Mouse (Mus musculus) megakaryocyte progenitor cell, adult 5-6 weeks (primary cell): Measurements from ENCODE around the gene Tcf23. TPM values are rescaled to one million over a fixed set of nuclear protein-coding genes. Genes with fewer than 3 reads are reported as not detected.

Experiments used
- ATAC-seq: replicated peaks from 2 replicates; pipeline ENCODE4 v1.8.0; 2016; ENCODE audit warnings: mild to moderate bottlenecking, moderate TSS enrichment, inconsistent platforms; ENCODE audit not compliant: poor library complexity
- total RNA-seq, 2 experiments: library from RNA; stranded (forward) in 1 of 2; stranded (reverse) in 1 of 2; fragments of 157-497, 149-512 nt in 1 of 2; fragments of 200-1000 nt in 1 of 2; gene quantifications; 2 replicates each; pipeline versions ENCODE4 v1.2.3 to v1.2.4; 2015 to 2017

Gene Tcf23
- total RNA-seq, 2 experiments from 2014 or later, result not detected

DNA sequence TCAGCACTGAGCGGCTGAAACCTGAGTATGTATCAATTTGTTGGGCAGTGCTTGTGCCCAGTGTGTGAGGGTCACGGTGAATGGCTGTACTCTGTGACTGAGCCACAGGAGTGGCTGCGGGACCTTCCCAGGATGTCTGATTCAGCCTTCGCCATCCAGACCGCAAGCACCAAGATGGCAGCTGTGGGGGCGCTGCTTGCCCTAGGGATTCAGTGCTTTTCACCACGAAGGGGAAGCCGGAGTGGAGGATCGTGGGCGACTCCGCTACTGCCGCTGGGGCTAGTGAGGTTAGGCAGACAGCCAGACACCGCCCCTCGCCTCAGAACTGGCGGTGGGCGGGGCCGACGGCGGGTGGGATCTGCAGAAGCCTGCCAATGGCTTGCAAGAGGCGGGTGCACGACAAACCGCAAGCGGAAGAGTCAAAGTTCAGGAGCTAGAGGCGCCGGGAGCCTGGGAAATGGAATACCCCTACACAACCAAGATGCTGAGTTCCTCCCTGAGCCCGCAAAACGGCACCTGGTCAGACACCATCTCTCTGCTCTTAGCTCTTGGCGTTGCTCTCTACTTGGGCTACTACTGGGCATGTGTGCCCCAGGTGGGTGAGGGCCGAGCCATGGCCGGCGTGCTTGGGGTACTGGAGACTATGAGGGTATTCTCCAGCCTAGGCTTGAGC, 18.7 kb upstream of the Tcf23 start:
- peak; percentile 83 for ATAC-seq

- no peak for ATAC-seq
Observed at GRCm38 (mm10) chr5:30950451-30950850, 18.0 kb upstream of the Tcf23 start.

DNA sequence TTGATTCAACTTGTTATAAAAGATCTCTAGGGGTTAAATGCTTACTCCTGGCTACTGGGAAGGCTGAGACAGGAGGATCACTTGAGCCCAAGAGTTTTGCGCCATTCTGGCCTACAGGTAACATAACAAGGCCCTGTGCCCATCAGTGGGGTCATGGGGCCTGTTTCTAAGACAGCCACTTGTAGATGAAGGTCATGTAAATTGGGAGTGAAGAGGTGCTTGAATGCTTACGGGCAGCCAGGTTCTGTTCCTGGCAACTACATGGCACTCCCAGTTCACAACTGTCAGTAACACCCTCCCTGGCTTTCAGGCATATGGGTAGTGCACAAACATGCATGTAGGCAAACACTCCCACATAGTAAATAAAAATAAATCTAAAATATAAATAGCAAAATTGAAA, 17.5 kb upstream of the Tcf23 start:
- ATAC-seq, result no peak

GRCm38 (mm10) chr5:30951706-30952105, 16.8 kb upstream of the Tcf23 start:
- ATAC-seq, result no peak

DNA sequence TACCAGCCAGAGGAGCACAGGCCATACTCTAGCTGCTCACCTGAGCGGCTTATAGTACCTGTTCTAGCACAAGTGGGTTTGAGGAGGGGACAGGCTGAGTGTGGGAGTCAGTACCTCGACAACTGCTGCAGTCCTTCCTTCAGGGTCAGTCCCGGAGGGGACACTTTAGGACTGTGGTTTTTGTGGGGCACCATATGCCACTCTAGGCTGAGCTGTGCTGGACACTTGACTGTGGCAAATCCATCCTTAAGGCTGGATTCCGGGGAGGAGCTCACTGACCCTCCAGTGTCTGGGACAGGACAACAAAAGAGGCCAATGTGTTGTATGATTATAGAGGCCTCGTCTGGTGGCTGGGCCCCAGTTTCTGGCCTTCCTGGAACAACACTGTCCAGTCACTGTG, 15.9 kb upstream of the Tcf23 start:
- no peak for ATAC-seq

DNA sequence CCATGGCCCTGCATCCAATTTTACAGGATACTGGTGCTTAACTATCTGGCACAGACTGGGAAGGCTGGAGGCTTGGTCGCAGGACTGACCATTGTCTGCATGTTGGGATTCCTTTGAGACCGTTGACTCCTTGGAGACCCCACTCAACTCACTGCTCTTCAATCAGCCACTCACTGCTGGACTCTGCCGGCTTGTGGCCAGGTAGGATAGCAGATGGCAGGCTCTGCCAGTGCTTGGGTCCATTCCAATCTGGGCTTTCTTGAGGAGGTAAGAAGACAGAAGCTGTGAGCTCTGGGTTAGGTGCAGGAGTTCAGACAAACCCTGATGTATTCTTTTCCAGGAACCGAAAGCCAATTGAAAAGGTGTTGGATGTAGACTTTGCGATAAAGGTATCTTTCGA, 14.4 kb upstream of the Tcf23 start:
- no peak for ATAC-seq

- ATAC-seq, result no peak
Observed at GRCm38 (mm10) chr5:30954556-30954955, 13.9 kb upstream of the Tcf23 start.

GRCm38 (mm10) chr5:30955751-30956150, 12.7 kb upstream of the Tcf23 start:
- no peak for ATAC-seq

DNA sequence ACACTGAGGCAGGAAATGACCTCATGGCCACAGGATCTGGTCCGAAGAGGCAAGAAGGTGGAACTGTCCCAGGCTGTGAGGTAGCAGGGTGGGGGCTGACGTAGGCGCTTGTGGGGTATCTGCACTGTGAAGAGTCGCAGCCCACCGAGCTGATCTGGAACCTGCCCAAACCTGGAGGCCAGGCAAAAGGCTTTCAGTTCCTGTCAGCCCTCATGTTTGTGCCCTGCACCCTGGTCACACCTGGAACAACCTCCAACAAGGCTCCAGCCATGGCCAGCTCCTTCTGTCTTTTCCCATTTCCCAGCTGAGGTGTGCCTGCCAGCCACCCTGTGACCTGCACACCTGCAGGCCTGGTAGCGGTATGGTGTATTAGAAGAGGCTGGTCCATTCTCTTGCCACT, 10.6 kb upstream of the Tcf23 start:
- ATAC-seq, result no peak

GRCm38 (mm10) chr5:30959198-30959854, 9.1 kb upstream of the Tcf23 start:
- ATAC-seq, result no peak

DNA sequence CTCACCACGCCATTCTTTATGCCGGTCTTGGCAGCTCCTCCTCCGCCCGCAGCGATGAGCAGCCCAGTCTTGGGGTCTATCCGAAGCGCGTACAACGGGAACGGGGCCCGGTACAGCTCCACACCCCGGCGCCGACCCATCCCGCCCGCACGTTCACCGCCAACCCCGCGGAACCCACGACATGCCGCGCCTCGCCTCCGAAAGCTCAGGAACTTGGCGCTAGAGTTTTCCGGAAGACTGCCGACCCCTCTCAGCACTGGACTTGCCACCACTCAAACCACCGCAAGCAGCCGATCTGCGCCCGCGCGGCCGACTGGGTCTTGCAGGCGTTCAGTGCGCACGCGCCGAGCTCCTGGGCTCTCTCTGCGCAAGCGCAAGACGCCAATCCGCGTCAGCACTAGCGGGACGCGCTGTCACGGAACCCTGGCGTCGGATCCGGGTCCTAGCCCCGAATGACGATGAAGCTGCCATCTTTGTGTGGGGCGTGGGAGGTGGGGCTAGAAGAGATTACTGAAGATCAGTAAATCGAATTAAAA, 8.4 kb upstream of the Tcf23 start, which contains the start of gene Preb:
Gene Preb (minus strand): TSS at position 396 of the 536 bp plus-strand sequence.
- ATAC-seq, result peak; percentile 88

- no peak for ATAC-seq
Observed at GRCm38 (mm10) chr5:30960814-30961213, 7.6 kb upstream of the Tcf23 start.

- ATAC-seq, result peak; percentile 58
Observed at GRCm38 (mm10) chr5:30961545-30962505, 6.6 kb upstream of the Tcf23 start.

GRCm38 (mm10) chr5:30963916-30964315, 4.5 kb upstream of the Tcf23 start:
- ATAC-seq, result no peak

GRCm38 (mm10) chr5:30966189-30966588, 2.3 kb upstream of the Tcf23 start:
- no peak for ATAC-seq

DNA sequence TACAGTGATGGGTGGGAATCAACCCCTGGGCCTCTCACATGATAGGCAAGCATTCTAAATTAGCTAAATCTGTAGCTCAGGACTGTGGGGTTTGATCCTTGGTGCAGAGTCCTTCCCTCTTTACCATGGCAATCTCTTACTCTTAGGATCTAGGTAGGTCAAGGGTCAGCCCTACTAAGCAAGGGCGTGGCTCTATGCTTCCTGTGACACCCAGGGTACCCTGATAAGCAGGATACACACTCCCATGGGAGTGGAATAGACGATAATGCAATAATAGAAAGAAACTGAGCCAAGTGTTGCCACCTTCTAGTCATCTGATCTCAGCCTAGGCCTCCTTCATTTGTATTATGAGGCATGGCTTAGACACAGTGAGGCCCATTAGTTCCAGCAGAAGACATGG, 978 bp downstream of the Tcf23 start:
- peak; percentile 48 for ATAC-seq

- no peak for ATAC-seq
Observed at GRCm38 (mm10) chr5:30974870-30975656, 6.6 kb downstream of the Tcf23 start.

DNA sequence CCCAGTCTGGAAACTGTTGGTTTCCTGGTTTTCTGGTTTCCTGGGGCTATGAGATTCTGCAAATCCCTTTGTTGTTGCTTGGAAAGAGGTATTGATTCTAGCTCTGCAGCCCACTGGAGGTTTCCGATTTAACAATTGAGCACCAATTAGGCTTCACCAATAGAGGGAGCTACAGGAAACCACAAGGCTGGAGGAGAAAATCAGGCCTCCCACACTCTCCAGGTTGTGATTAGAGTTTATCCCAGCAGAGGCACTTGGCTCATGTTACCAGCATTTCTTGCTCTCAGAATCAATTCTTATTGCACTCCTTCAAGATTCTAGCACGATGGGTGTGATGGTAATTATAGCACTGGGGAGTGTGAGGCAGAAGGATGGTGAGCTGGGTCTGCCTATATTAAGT, 13.9 kb downstream of the Tcf23 start:
- 0 out of 2 replicates have a peak, but pooled peaks have one; percentile 39 for ATAC-seq

DNA sequence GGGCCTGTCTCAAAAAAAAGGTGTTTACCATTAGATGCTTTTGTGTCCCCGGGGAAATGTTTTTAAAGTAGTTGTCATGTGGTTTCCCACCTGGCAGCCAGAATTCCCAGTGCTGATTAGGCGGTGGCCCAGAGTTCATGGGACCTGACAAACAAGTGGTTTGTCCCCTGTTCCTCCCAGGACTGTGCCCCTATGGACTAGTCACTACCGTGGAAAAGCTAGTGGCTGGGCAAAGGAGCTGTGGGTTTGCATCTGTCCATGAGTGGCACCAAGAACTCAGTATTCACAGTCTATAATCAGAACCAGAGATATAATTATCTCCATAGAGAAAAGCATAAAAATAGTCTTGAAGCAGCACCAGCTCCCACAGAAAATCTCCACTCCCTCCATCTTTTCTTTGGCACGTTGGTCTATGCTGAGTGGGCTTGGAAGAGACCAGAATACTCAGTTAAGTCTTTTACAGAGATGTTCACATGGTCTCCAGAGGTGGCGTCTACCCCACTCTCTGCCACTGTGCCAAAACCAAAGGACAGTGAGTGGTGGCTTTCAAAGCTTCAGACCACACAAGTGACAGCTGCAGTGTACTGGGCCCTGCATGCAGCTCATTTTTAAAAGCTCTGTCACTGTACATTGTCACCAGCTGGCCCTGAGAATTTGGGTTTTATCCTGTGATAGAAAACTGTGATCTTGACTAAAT, 24.7 kb downstream of the Tcf23 start:
- no peak for ATAC-seq

- ATAC-seq, result no peak
Observed at GRCm38 (mm10) chr5:30994074-30994473, 25.6 kb downstream of the Tcf23 start.
